Mouse (Mus musculus) liver, postnatal 0 days (tissue): ENCODE measurements around the gene Sdsl. TPM values are rescaled to one million over a fixed set of nuclear protein-coding genes. Genes with fewer than 3 reads are reported as not detected.

ENCODE experiments used
- ATAC-seq: fragments of 200-750 bp; cut with Nextera tagmentation; 2 replicates; pipeline ENCODE4 v1.8.0; 2017; ENCODE audit warnings: mild to moderate bottlenecking, moderate library complexity
- DNase-seq: peaks from one replicate; pipeline ENCODE4 v3.0.0-alpha.2; 2016
- H3K27ac ChIP-seq: fragments of 300-500 bp; sonication (generic); 2 replicates; pipeline ENCODE4 v1.5.1; 2014; ENCODE audit warnings: antibody characterized with exemption, moderate library complexity, mild to moderate bottlenecking, low read depth
- H3K27me3 ChIP-seq: fragments of 300-500 bp; sonication (generic); 2 replicates; pipeline ENCODE4 v1.6.1; 2014; ENCODE audit warnings: low read length, control low read depth, mixed read lengths; ENCODE audit not compliant: insufficient read depth
- H3K36me3 ChIP-seq: fragments of 300-500 bp; sonication (generic); replicated peaks from 2 replicates; pipeline ENCODE4 v1.6.1; 2014; ENCODE audit warnings: mild to moderate bottlenecking, control low read depth, low read length, moderate library complexity, mixed read lengths; ENCODE audit not compliant: insufficient read depth
- H3K4me1 ChIP-seq: fragments of 300-500 bp; sonication (generic); 2 replicates; pipeline ENCODE4 v1.6.1; 2014; ENCODE audit warnings: antibody characterized with exemption, mild to moderate bottlenecking, control low read depth; ENCODE audit not compliant: insufficient read depth
- H3K4me2 ChIP-seq: fragments of 300-500 bp; sonication (generic); 2 replicates; pipeline ENCODE4 v1.6.1; 2014; ENCODE audit warnings: low read depth, mild to moderate bottlenecking, low read length, moderate library complexity, mixed read lengths
- H3K4me3 ChIP-seq: fragments of 300-500 bp; sonication (generic); 2 replicates; pipeline ENCODE4 v1.5.1; 2014; ENCODE audit warnings: low read depth, low read length
- H3K9ac ChIP-seq: fragments of 300-500 bp; sonication (generic); replicated peaks from 2 replicates; pipeline ENCODE4 v1.6.1; 2014; ENCODE audit warnings: mild to moderate bottlenecking, moderate library complexity
- H3K9me3 ChIP-seq: fragments of 300-500 bp; sonication (generic); 2 replicates; pipeline ENCODE4 v1.6.1; 2016; ENCODE audit warnings: mild to moderate bottlenecking, control low read depth, low read length, mixed read lengths
- CTCF ChIP-seq: sonication (generic); IDR thresholded peaks from 2 replicates; pipeline ENCODE4 v1.5.1; 2016; ENCODE audit warnings: antibody characterized with exemption, low read depth
- EP300 ChIP-seq: IDR thresholded peaks from 2 replicates; pipeline ENCODE4 v1.6.1; 2016; ENCODE audit warnings: antibody characterized with exemption, low read depth, mild to moderate bottlenecking
- WGBS: fragments of 180-500 bp; shearing (Covaris S2); extraction: QIAGEN DNeasy Blood & Tissue Kit; methylation state at CpG from one replicate; pipeline ENCODE4 v1.1.7; 2014; ENCODE audit not compliant: insufficient replicate concordance; 5-methylcytosine and 5-hydroxymethylcytosine counted together
- polyA plus RNA-seq: library from polyadenylated mRNA; unstranded; fragments of >200 nt; fragmentation: Nextera tagmentation; extraction: Ambion mirVana; gene quantifications from 2 replicates; pipeline ENCODE4 v1.2.1, GENCODE M21; 2015

Gene Sdsl
- polyA plus RNA-seq, 1 experiment from 2014 or later = 21.0 TPM

- peak overlapping the region; percentile 80 for H3K27ac ChIP-seq
- H3K9ac ChIP-seq = no peak overlapping the region
- DNase-seq (peak; percentile 59), ATAC-seq (peak; percentile 76)
- TF ChIP-seq CTCF = no peak
- TF ChIP-seq EP300 = no peak
- H3K4me3 ChIP-seq = no peak overlapping the region
- no peaks in the 10 kb centered on the region for H3K27me3 ChIP-seq
- H3K9me3 ChIP-seq = no peaks in the 10 kb centered on the region
- H3K4me2 ChIP-seq = no peak overlapping the region
- WGBS = 76% methylated on average over 8 of the region's 8 CpGs
- H3K36me3 ChIP-seq = peaks cover 26% of the 10 kb centered on the region
- 0 out of 2 replicates have a peak, but pooled peaks cover 2% of the 10 kb centered on the region for H3K4me1 ChIP-seq
Measured at GRCm38 (mm10) chr5:120490679-120491192, 18.1 kb upstream of the Sdsl start.

GRCm38 (mm10) chr5:120487844-120488243 is 15.2 kb upstream of the Sdsl start:
- H3K4me1 ChIP-seq = 0 out of 2 replicates have a peak, but pooled peaks cover 2% of the 10 kb centered on the region
- DNase-seq (no peak), ATAC-seq (no peak)
- H3K36me3 ChIP-seq = peaks cover 23% of the 10 kb centered on the region
- no peak overlapping the region for H3K4me3 ChIP-seq
- no peak overlapping the region for H3K27ac ChIP-seq
- no peak overlapping the region for H3K9ac ChIP-seq
- no peaks in the 10 kb centered on the region for H3K27me3 ChIP-seq
- 77% methylated on average over 8 of the region's 8 CpGs for WGBS
- no peak overlapping the region for H3K4me2 ChIP-seq
- TF ChIP-seq CTCF = no peak
- no peak for TF ChIP-seq EP300
- H3K9me3 ChIP-seq = no peaks in the 10 kb centered on the region

- peak; percentile 37 for DNase-seq
- H3K9ac ChIP-seq = no peak overlapping the region
- 0 out of 2 replicates have a peak, but pooled peaks have one; percentile 20 for ATAC-seq
- H3K4me1 ChIP-seq = no peaks in the 10 kb centered on the region
- H3K27ac ChIP-seq = no peak overlapping the region
- H3K4me2 ChIP-seq = no peak overlapping the region
- H3K9me3 ChIP-seq = no peaks in the 10 kb centered on the region
- TF ChIP-seq EP300 (no peak), CTCF (no peak)
- H3K4me3 ChIP-seq = no peak overlapping the region
- peaks cover 18% of the 10 kb centered on the region for H3K36me3 ChIP-seq
- 85% methylated on average over 19 of the region's 19 CpGs for WGBS
- 0 out of 2 replicates have a peak, but pooled peaks cover 3% of the 10 kb centered on the region for H3K27me3 ChIP-seq
Measured at GRCm38 (mm10) chr5:120483399-120483798, 10.8 kb upstream of the Sdsl start.

- Histone ChIP-seq H3K9ac (no peak overlapping the region), H3K27ac (no peak overlapping the region), H3K4me1 (peaks cover 1% of the 10 kb centered on the region), H3K27me3 (0 out of 2 replicates have a peak, but pooled peaks cover 6% of the 10 kb centered on the region), H3K4me3 (no peak overlapping the region), H3K36me3 (peaks cover 4% of the 10 kb centered on the region), H3K4me2 (no peak overlapping the region), H3K9me3 (no peaks in the 10 kb centered on the region)
- TF ChIP-seq EP300 (no peak), CTCF (no peak)
- WGBS = 80% methylated on average over 9 of the region's 9 CpGs
- DNase-seq (no peak), ATAC-seq (no peak)
Measured at GRCm38 (mm10) chr5:120481205-120481604, 8.6 kb upstream of the Sdsl start.

- Histone ChIP-seq H3K4me1 (peaks cover 3% of the 10 kb centered on the region), H3K9ac (no peak overlapping the region), H3K9me3 (no peaks in the 10 kb centered on the region), H3K27me3 (0 out of 2 replicates have a peak, but pooled peaks cover 7% of the 10 kb centered on the region), H3K4me2 (no peak overlapping the region), H3K4me3 (no peak overlapping the region), H3K27ac (no peak overlapping the region), H3K36me3 (no peaks in the 10 kb centered on the region; the same call in 1 of the 2 replicates)
- TF ChIP-seq EP300 = no peak
- TF ChIP-seq CTCF = peak; percentile 47
- DNase-seq (no peak), ATAC-seq (no peak)
- WGBS = 58% methylated on average over 4 of the region's 4 CpGs
Measured at GRCm38 (mm10) chr5:120479538-120479937, 6.9 kb upstream of the Sdsl start.

- ATAC-seq = no peak
- 83% methylated on average over 5 of the region's 5 CpGs for WGBS
- Histone ChIP-seq H3K36me3 (no peaks in the 10 kb centered on the region), H3K27ac (no peak overlapping the region), H3K4me3 (no peak overlapping the region), H3K27me3 (0 out of 2 replicates have a peak, but pooled peaks cover 7% of the 10 kb centered on the region), H3K9ac (no peak overlapping the region), H3K9me3 (no peaks in the 10 kb centered on the region), H3K4me2 (peak overlapping the region; percentile 22; the same call in 1 of the 2 replicates), H3K4me1 (peaks cover 3% of the 10 kb centered on the region)
- TF ChIP-seq CTCF (no peak), EP300 (no peak)
- no peak for DNase-seq
Measured at GRCm38 (mm10) chr5:120477993-120478392, 5.4 kb upstream of the Sdsl start.
